Mouse (Mus musculus) heart, adult 2 months (tissue): ENCODE results near the gene Maml2.

Source experiments
- CTCF ChIP-seq: fragments of 200-600 bp; IDR thresholded peaks from 2 replicates; pipeline ENCODE4 v1.8.1; 2022; ENCODE audit warnings: antibody characterized with exemption, mild to moderate bottlenecking, moderate library complexity
- POLR2A ChIP-seq: fragments of 200-500 bp; IDR thresholded peaks from 2 replicates; pipeline ENCODE4 v1.6.1; 2011; ENCODE audit warnings: mild to moderate bottlenecking, low read depth, low read length, control low read depth; ENCODE audit not compliant: insufficient read depth

DNA sequence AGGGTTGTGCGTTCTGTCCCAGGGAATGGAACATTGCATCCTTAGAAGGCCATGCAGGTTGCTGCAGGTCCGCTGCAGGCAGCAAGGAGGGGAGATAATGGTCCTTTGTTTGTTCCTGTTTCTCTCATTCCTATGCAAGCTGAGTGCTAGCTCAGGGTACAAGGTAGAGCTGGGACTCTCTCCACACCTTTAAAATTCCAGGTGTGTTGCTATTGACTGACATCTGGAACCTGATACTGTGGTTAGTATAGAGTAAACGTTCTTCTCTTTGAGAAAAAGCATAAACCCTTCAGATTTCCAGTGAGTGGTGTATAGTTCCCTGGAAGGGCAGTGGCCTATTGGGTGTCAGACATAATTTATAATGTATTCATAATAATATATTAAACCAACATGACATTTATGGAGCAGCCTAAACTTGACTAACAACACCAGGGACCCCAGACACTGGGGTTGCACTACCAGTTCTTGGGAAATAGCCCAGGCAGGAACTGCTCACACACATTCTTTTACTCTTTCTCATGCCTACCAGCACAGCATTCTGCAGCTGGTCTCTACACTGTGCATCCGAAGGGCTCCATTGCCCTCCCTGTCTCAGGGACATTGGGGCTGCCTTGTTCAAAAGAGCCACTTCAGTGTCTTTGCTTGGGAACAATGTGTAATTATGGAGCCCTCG is 254.8 kb downstream of the Maml2 start:
- TF ChIP-seq POLR2A (no peak), CTCF (no peak)
